Mouse (Mus musculus) testis, adult 2 months (tissue): Measurements from ENCODE around the gene Bin2. TPM values are rescaled to one million over a fixed set of nuclear protein-coding genes. Genes with fewer than 3 reads are reported as not detected.

ENCODE experiments used
- H3K27ac ChIP-seq: fragments of 200-500 bp; 2 replicates; pipeline ENCODE4 v1.5.1; 2012; ENCODE audit warnings: low read depth, low read length; ENCODE audit not compliant: control insufficient read depth, insufficient read depth
- H3K27me3 ChIP-seq: fragments of 200-500 bp; 2 replicates; pipeline ENCODE4 v1.6.1; 2012; ENCODE audit warnings: mild to moderate bottlenecking, low read length, moderate library complexity; ENCODE audit not compliant: control insufficient read depth, insufficient read depth
- H3K36me3 ChIP-seq: fragments of 200-500 bp; 2 replicates; pipeline ENCODE4 v1.6.1; 2012; ENCODE audit warnings: mild to moderate bottlenecking, low read length; ENCODE audit not compliant: control insufficient read depth, insufficient read depth
- H3K4me1 ChIP-seq: fragments of 200-500 bp; 2 replicates; pipeline ENCODE4 v1.6.1; 2012; ENCODE audit warnings: low read length; ENCODE audit not compliant: control insufficient read depth, insufficient read depth
- H3K4me3 ChIP-seq: fragments of 200-500 bp; 2 replicates; pipeline ENCODE4 v1.5.1; 2012; ENCODE audit warnings: low read depth, mild to moderate bottlenecking, low read length, moderate library complexity, mixed read lengths; ENCODE audit not compliant: control insufficient read depth
- CTCF ChIP-seq: fragments of 200-500 bp; IDR thresholded peaks from 2 replicates; pipeline ENCODE4 v1.5.1; 2012; ENCODE audit warnings: low read depth, mild to moderate bottlenecking, inconsistent platforms, low read length, moderate library complexity; ENCODE audit not compliant: control insufficient read depth, insufficient read depth, insufficient replicate concordance
- POLR2A ChIP-seq: fragments of 200-500 bp; IDR thresholded peaks from 2 replicates; pipeline ENCODE4 v1.6.1; 2012; ENCODE audit warnings: low read depth, mild to moderate bottlenecking, inconsistent platforms, low read length, moderate library complexity; ENCODE audit not compliant: control insufficient read depth
- polyA plus RNA-seq: library from polyadenylated mRNA; depleted of rRNA; stranded (reverse); fragments of >200 nt; gene quantifications from 2 replicates; pipeline ENCODE4 v1.2.3, GENCODE M21; 2012

The Bin2 gene
- polyA plus RNA-seq, 1 experiment, result 19.7 TPM

- no peak overlapping the region for H3K27ac ChIP-seq
- peaks cover 4% of the 10 kb centered on the region for H3K4me1 ChIP-seq
- no peaks in the 10 kb centered on the region for H3K27me3 ChIP-seq
- TF ChIP-seq CTCF (no peak), POLR2A (no peak)
- H3K36me3 ChIP-seq, result no peaks in the 10 kb centered on the region
- H3K4me3 ChIP-seq, result no peak overlapping the region
Observed at GRCm38 (mm10) chr15:100706226-100706625, 36.9 kb upstream of the Bin2 start.

DNA sequence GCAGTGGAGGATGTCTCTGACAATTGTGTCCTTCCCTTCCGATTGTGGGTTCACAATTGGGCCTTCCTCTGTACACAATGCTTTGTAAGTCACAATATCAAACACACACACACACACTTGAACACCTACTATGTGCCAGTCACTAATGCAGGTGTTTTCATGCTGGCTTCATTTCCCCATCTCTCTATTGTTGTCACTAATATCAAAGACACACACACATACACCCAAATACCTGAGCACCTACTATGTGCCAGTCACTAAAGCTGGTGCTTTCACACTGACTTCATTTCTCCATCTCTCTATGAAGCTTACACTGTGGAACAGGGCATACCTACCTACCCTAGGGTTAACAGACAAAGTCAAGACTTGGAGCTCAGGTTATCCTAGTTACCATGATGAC is 36.0 kb upstream of the Bin2 start:
- peaks cover 4% of the 10 kb centered on the region for H3K4me1 ChIP-seq
- no peaks in the 10 kb centered on the region for H3K27me3 ChIP-seq
- TF ChIP-seq CTCF, result no peak
- no peak for TF ChIP-seq POLR2A
- no peak overlapping the region for H3K27ac ChIP-seq
- H3K36me3 ChIP-seq, result no peaks in the 10 kb centered on the region
- no peak overlapping the region for H3K4me3 ChIP-seq

GRCm38 (mm10) chr15:100703913-100704312 is 34.6 kb upstream of the Bin2 start:
- Histone ChIP-seq H3K36me3 (no peaks in the 10 kb centered on the region), H3K27ac (no peak overlapping the region), H3K4me1 (peaks cover 7% of the 10 kb centered on the region), H3K27me3 (no peaks in the 10 kb centered on the region), H3K4me3 (no peak overlapping the region)
- TF ChIP-seq CTCF (no peak), POLR2A (no peak)

GRCm38 (mm10) chr15:100701856-100702255 is 32.5 kb upstream of the Bin2 start:
- no peak for TF ChIP-seq POLR2A
- no peak for TF ChIP-seq CTCF
- no peak overlapping the region for H3K27ac ChIP-seq
- H3K27me3 ChIP-seq, result no peaks in the 10 kb centered on the region
- no peak overlapping the region for H3K4me3 ChIP-seq
- peaks cover 7% of the 10 kb centered on the region for H3K4me1 ChIP-seq
- no peaks in the 10 kb centered on the region for H3K36me3 ChIP-seq

GRCm38 (mm10) chr15:100701108-100701507 is 31.8 kb upstream of the Bin2 start:
- Histone ChIP-seq H3K36me3 (no peaks in the 10 kb centered on the region), H3K4me3 (no peak overlapping the region), H3K27me3 (no peaks in the 10 kb centered on the region), H3K27ac (no peak overlapping the region), H3K4me1 (peaks cover 7% of the 10 kb centered on the region)
- TF ChIP-seq POLR2A, result no peak
- no peak for TF ChIP-seq CTCF

GRCm38 (mm10) chr15:100700424-100700823 is 31.1 kb upstream of the Bin2 start:
- H3K4me1 ChIP-seq, result peaks cover 7% of the 10 kb centered on the region
- no peaks in the 10 kb centered on the region for H3K36me3 ChIP-seq
- H3K27me3 ChIP-seq, result no peaks in the 10 kb centered on the region
- H3K27ac ChIP-seq, result no peak overlapping the region
- no peak overlapping the region for H3K4me3 ChIP-seq
- TF ChIP-seq POLR2A (no peak), CTCF (no peak)

GRCm38 (mm10) chr15:100699386-100699785 is 30.0 kb upstream of the Bin2 start:
- Histone ChIP-seq H3K27me3 (no peaks in the 10 kb centered on the region), H3K36me3 (no peaks in the 10 kb centered on the region), H3K4me1 (peaks cover 7% of the 10 kb centered on the region), H3K4me3 (no peak overlapping the region), H3K27ac (no peak overlapping the region)
- TF ChIP-seq POLR2A, result no peak
- no peak for TF ChIP-seq CTCF

- Histone ChIP-seq H3K36me3 (no peaks in the 10 kb centered on the region), H3K4me3 (no peak overlapping the region), H3K27ac (no peak overlapping the region), H3K27me3 (no peaks in the 10 kb centered on the region), H3K4me1 (peaks cover 3% of the 10 kb centered on the region)
- TF ChIP-seq CTCF, result no peak
- TF ChIP-seq POLR2A, result no peak
Observed at GRCm38 (mm10) chr15:100698078-100698477, 28.7 kb upstream of the Bin2 start.
